Mouse (Mus musculus): ENCODE measurements around the gene Kras. TPM values are rescaled to one million over a fixed set of nuclear protein-coding genes. Genes with fewer than 3 reads are reported as not detected.

Gene Kras
- total RNA-seq (2014; rRNA removed) (36.0 and 47.8 TPM in 2 replicates), polyA plus RNA-seq (2015; fragmentation: Nextera tagmentation; extraction: Ambion mirVana) (64.7 and 80.2 TPM in 2 replicates)

DNA sequence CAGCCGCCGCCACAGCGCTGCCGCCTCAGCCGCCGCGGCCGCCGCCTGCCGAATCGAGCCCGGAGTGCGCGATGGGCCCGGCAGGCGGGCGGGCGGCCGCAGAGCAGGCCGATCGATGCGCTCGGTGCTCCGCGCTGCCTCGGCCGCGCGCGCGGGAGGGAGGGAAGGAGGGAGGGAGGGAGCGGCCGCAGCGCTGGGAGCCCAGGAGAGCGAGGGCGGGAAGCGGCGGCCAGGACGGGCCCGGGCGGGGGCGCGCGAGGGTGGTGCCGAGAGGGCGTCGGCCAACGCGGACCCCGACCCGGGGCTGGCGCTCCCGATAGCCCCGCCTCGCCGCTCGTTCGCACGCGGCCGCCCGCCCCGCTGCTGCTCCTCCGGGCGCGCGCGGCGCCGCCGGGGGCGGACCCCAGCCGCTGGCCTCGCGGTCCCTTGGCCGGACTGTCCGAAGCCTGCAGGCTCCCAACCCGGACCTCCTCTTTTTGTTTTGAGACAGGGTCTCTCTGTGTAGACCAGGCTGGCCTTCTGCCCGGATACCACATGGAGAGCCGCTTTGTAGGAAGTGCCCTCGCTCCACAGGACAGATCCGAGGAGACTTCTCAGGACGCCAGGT, at the start of gene Kras:
Kras (minus strand) TSS at position 55 of the 607 bp plus-strand sequence.
- WGBS = 2% methylated on average over 28 of the region's 83 CpGs
- H3K4me1 ChIP-seq (ENCODE audit: insufficient read depth, low read length) = peaks cover 4% of the 10 kb centered on the region; the same call in 1 of the 2 replicates
- H3K4me3 ChIP-seq (ENCODE audit: low read depth, low read length) = peak within 1 kb of the TSS; percentile 95
- DNase-seq (ENCODE audit: low spot score) (peak; percentile 95), ATAC-seq (ENCODE audit: low FRiP score) (peak; percentile 91)
- H3K4me2 ChIP-seq (ENCODE audit: low read depth, low read length, poor library complexity, severe bottlenecking) = peak within 1 kb of the TSS; percentile 87
- H3K27ac ChIP-seq (ENCODE audit: low read depth, low read length) = peak within 1 kb of the TSS; percentile 87
- H3K9ac ChIP-seq (replicated peaks; ENCODE audit: low read length, poor library complexity, severe bottlenecking) = peak within 1 kb of the TSS; percentile 88
- H3K36me3 ChIP-seq (ENCODE audit: insufficient read depth, low read length) = no peaks in the 10 kb centered on the region
- no peaks in the 10 kb centered on the region for H3K9me3 ChIP-seq (ENCODE audit: low read length)
- TF ChIP-seq CTCF (IDR thresholded peaks at IDR 0.05) = no peak
- H3K27me3 ChIP-seq (ENCODE audit: insufficient read depth, low read length) = no peaks in the 10 kb centered on the region

DNA sequence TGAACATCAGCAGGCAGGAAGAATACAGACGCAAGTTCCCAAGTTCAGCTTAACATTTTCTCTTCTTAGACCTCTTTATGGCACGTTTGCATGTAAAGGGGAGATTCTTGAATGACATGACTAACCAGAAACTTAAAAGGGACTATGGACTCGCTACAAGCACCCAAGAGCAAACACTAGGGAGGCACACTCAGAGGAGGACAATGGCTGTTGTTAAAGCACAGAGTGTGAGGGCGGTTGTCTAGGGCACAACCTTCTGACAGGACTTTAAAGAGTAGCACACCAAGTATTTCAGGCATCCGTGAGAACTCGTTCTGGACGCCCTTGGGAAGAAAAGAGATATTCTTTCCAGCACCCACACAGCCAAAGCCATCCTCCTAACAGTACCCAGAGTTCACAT, 47.6 kb upstream of the Kras start:
- H3K36me3 ChIP-seq (ENCODE audit: insufficient read depth, low read length) = no peaks in the 10 kb centered on the region
- WGBS = 59% methylated on average over 7 of the region's 7 CpGs
- DNase-seq (ENCODE audit: low spot score) = no peak

DNA sequence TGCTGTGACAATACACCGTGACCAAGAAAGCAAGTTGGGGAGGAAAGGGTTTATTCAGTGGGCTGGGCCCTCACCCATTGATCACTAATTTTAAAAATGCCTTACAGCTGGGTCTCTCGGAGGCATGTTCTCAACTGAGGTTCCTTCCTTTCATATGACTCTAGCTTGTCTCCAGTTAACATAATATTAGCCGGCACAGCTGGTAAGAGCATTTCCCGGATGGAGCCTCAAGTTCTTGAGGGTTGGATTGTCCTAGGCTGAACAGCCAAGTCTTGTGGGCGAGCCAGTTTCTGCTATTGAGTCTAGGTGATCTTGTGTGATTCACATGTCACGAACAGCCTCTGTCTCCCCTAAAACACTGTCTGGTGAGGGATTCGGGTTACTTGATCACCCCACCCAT, 46.9 kb upstream of the Kras start:
- H3K27ac ChIP-seq (ENCODE audit: low read depth, low read length) = no peak overlapping the region
- no peaks in the 10 kb centered on the region for H3K9me3 ChIP-seq (ENCODE audit: low read length)
- no peak overlapping the region for H3K4me2 ChIP-seq (ENCODE audit: low read depth, low read length, poor library complexity, severe bottlenecking)
- 92% methylated on average over 7 of the region's 7 CpGs for WGBS
- H3K27me3 ChIP-seq (ENCODE audit: insufficient read depth, low read length) = no peaks in the 10 kb centered on the region
- H3K4me1 ChIP-seq (ENCODE audit: insufficient read depth, low read length) = no peaks in the 10 kb centered on the region
- DNase-seq (ENCODE audit: low spot score) = no peak
- TF ChIP-seq CTCF (IDR thresholded peaks at IDR 0.05) = no peak
- no peak overlapping the region for H3K4me3 ChIP-seq (ENCODE audit: low read depth, low read length)
- no peaks in the 10 kb centered on the region for H3K36me3 ChIP-seq (ENCODE audit: insufficient read depth, low read length)
- H3K9ac ChIP-seq (replicated peaks; ENCODE audit: low read length, poor library complexity, severe bottlenecking) = no peak overlapping the region
- ATAC-seq (ENCODE audit: low FRiP score) = no peak

More for the DNA sequence above, 47.6 kb upstream of the Kras start:
- Histone ChIP-seq H3K27ac (ENCODE audit: low read depth, low read length) (no peak overlapping the region), H3K4me2 (ENCODE audit: low read depth, low read length, poor library complexity, severe bottlenecking) (no peak overlapping the region), H3K27me3 (ENCODE audit: insufficient read depth, low read length) (no peaks in the 10 kb centered on the region), H3K9ac (replicated peaks; ENCODE audit: low read length, poor library complexity, severe bottlenecking) (no peak overlapping the region), H3K9me3 (ENCODE audit: low read length) (no peaks in the 10 kb centered on the region), H3K4me3 (ENCODE audit: low read depth, low read length) (no peak overlapping the region), H3K4me1 (ENCODE audit: insufficient read depth, low read length) (no peaks in the 10 kb centered on the region)
- no peak for ATAC-seq (ENCODE audit: low FRiP score)
- no peak for TF ChIP-seq CTCF (IDR thresholded peaks at IDR 0.05)

DNA sequence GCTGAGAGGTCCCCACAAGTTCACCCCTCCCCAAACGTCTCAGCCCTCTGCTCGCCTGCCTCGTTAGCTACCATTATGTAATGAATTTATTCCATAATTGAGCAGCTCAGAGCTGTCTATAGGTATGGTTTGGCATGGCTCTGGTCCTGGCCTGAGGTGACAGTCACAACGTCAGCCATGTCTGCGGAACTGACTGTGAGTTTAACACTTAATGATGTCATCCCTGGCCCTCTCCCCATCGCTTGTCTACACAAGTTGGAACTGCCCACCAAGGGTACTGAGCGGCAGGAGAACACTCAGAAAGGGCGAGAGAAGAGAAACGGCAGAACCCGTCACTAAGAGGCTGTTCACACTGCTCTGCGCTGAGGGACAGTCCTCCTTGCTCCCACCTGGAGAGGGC, 45.1 kb upstream of the Kras start:
- H3K4me1 ChIP-seq (ENCODE audit: insufficient read depth, low read length) = no peaks in the 10 kb centered on the region
- H3K27ac ChIP-seq (ENCODE audit: low read depth, low read length) = no peak overlapping the region
- no peak overlapping the region for H3K9ac ChIP-seq (replicated peaks; ENCODE audit: low read length, poor library complexity, severe bottlenecking)
- H3K36me3 ChIP-seq (ENCODE audit: insufficient read depth, low read length) = no peaks in the 10 kb centered on the region
- ATAC-seq (ENCODE audit: low FRiP score) = no peak
- no peak for TF ChIP-seq CTCF (IDR thresholded peaks at IDR 0.05)
- H3K4me3 ChIP-seq (ENCODE audit: low read depth, low read length) = no peak overlapping the region
- DNase-seq (ENCODE audit: low spot score) = no peak
- no peaks in the 10 kb centered on the region for H3K9me3 ChIP-seq (ENCODE audit: low read length)
- no peak overlapping the region for H3K4me2 ChIP-seq (ENCODE audit: low read depth, low read length, poor library complexity, severe bottlenecking)
- 71% methylated on average over 11 of the region's 11 CpGs for WGBS
- no peaks in the 10 kb centered on the region for H3K27me3 ChIP-seq (ENCODE audit: insufficient read depth, low read length)

DNA sequence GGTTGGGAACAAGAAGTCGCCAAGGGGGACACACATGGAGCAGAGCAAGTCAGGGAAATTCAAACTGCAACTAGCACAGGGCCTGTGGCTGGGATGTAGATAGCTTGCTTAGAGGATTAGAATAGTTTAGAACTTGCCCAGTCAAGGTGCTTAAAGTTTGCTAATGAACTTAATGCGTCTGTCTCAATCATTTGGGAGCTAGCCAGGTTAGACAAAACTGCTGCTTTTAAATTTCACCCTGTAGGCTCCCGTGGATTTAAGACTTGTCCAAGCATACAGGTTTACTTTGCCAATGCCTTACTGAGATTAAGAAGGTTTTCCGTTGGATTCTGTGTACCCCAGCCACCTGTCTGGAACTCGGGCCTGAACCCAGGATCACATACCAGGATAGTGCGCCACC, 43.1 kb upstream of the Kras start:
- TF ChIP-seq CTCF (IDR thresholded peaks at IDR 0.05) = no peak
- ATAC-seq (ENCODE audit: low FRiP score) (no peak), DNase-seq (ENCODE audit: low spot score) (no peak)
- no peaks in the 10 kb centered on the region for H3K4me1 ChIP-seq (ENCODE audit: insufficient read depth, low read length)
- no peaks in the 10 kb centered on the region for H3K27me3 ChIP-seq (ENCODE audit: insufficient read depth, low read length)
- no peak overlapping the region for H3K4me3 ChIP-seq (ENCODE audit: low read depth, low read length)
- WGBS = 80% methylated on average over 6 of the region's 6 CpGs
- H3K9ac ChIP-seq (replicated peaks; ENCODE audit: low read length, poor library complexity, severe bottlenecking) = no peak overlapping the region
- no peaks in the 10 kb centered on the region for H3K36me3 ChIP-seq (ENCODE audit: insufficient read depth, low read length)
- H3K4me2 ChIP-seq (ENCODE audit: low read depth, low read length, poor library complexity, severe bottlenecking) = no peak overlapping the region
- H3K27ac ChIP-seq (ENCODE audit: low read depth, low read length) = no peak overlapping the region
- no peaks in the 10 kb centered on the region for H3K9me3 ChIP-seq (ENCODE audit: low read length)

DNA sequence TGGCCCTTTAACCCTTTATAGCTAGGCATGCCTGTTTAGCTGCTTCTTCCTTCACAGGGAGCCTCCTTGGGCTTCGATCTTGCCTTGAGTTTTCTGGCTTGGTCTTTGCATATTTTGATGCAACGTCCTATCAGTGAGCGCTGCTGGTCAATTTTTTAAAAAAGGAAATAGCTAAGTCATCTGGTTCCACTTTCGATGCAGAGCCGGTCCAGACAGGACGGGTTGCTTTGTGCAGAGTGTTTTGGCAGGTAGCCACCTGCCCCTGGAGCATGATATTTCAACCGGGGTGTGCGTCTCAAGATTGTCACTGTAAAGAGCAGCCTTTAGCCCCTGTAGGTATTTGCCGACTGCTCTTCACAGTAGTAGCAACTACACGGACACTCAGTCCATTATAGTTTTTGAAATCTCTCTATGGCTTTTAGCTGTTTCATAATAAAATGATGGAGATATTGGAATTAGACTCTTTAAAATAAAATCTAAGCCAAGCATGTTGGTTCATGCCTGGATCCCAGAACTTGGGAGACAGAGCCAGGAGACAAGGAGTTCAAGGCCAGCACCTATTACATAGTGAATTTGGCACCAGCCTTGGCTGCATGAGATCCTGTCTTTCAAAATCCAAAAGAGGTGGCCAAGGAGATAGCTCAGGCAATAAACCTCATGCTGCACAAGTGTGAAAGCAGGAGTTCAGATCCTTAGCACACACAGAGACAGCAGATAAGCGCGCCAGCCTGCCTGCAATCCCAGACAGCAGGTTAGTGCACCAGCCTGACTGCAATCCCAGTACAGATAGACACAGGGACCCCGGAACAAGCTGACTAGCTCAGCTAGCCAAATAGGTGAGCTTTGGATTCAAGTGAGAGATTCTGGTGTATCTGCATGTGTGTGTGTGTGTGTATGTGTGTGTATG, 41.6 kb upstream of the Kras start:
- ATAC-seq (ENCODE audit: low FRiP score) = no peak
- no peak overlapping the region for H3K4me3 ChIP-seq (ENCODE audit: low read depth, low read length)
- no peak for DNase-seq (ENCODE audit: low spot score)
- 70% methylated on average over 13 of the region's 13 CpGs for WGBS
- H3K27me3 ChIP-seq (ENCODE audit: insufficient read depth, low read length) = no peaks in the 10 kb centered on the region
- H3K9me3 ChIP-seq (ENCODE audit: low read length) = no peaks in the 10 kb centered on the region
- no peak overlapping the region for H3K4me2 ChIP-seq (ENCODE audit: low read depth, low read length, poor library complexity, severe bottlenecking)
- no peak overlapping the region for H3K27ac ChIP-seq (ENCODE audit: low read depth, low read length)
- no peak overlapping the region for H3K9ac ChIP-seq (replicated peaks; ENCODE audit: low read length, poor library complexity, severe bottlenecking)
- no peaks in the 10 kb centered on the region for H3K36me3 ChIP-seq (ENCODE audit: insufficient read depth, low read length)
- no peak for TF ChIP-seq CTCF (IDR thresholded peaks at IDR 0.05)
- no peaks in the 10 kb centered on the region for H3K4me1 ChIP-seq (ENCODE audit: insufficient read depth, low read length)

Data from midbrain, postnatal 0 days (tissue).